Mouse (Mus musculus) large intestine, adult 2 months (tissue): ENCODE data around the gene Artn. TPM values are rescaled to one million over a fixed set of nuclear protein-coding genes. Genes with fewer than 3 reads are reported as not detected.
A peak's percentile ranks its signal among the peaks of the same experiment; 100 is the strongest.

Source experiments
- DNase-seq: peaks from one replicate; pipeline ENCODE4 v3.0.0-alpha.2; 2012; ENCODE audit warnings: low read depth, low spot score
- WGBS: fragments of 180-500 bp; shearing (Covaris S2); methylation state at CpG from one replicate; pipeline ENCODE4 v1.1.7; 2018; 5-methylcytosine and 5-hydroxymethylcytosine counted together
- polyA plus RNA-seq: library from polyadenylated mRNA; depleted of rRNA; stranded (reverse); fragments of >200 nt; gene quantifications from 2 replicates; pipeline ENCODE4 v1.2.3, GENCODE M21; 2012

Gene Artn
- polyA plus RNA-seq, 1 experiment = 1.2 TPM

DNA sequence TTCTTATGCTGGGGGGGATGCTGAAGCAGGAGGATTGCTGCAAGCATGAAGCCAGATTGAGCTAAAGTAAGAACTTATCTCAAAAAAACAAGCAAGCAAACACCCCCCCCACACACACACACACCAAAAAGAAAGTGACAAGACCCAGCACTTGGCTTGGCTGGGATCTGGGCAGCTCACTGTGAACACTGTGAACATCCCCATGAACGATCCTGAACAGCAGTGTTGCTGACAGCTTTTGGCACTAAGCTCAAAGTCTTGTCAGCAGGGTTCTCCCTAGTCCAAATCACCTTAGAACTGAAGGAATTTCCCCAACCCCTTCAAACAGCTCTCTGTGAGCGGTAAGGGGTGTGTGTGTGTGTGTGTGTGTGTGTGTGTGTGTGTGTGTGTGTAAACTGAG lies 6.1 kb downstream of the Artn start:
- no peak for DNase-seq
- WGBS = 59% methylated on average over 2 of the region's 2 CpGs

DNA sequence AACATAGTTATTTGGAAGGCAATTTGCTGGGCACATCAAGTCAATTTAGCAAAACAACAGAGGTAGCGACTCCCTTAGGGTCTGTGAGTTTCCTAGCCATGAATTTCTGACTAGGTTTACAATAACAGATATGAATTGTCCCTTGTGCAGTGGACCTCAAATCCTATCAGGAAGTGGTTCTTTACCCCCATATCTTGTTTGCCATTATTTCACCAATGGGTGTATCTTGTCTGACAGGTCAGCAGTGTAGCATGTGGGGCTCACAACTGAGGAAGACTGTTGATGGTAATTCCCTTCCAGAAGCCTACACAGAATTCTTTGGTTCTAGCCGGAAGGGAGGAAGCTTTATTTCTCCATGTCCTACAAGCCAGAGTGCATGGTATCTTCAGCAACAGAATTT lies 8.2 kb downstream of the Artn start:
- WGBS = 92% methylated on average over 2 of the region's 2 CpGs
- DNase-seq = no peak

DNA sequence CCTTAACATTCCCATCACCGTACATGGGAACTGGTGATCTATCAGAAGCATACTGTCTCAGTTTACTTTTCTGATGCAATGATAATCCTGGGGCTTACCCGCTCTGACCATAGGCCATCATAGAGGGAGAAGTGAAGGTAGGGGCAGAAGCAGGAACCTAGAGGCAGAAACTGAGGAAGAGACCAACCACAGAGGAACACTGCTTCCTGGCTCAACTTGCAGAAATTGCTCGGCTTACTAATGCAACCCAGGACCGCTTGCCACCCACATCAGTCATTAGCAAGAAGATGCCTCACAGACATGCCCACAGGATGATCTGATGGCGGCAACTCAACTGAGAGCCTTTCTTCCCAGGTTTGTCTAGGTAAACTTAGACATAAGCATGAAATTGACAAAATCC lies 10.8 kb downstream of the Artn start:
- DNase-seq = no peak
- 84% methylated on average over 5 of the region's 5 CpGs for WGBS

DNA sequence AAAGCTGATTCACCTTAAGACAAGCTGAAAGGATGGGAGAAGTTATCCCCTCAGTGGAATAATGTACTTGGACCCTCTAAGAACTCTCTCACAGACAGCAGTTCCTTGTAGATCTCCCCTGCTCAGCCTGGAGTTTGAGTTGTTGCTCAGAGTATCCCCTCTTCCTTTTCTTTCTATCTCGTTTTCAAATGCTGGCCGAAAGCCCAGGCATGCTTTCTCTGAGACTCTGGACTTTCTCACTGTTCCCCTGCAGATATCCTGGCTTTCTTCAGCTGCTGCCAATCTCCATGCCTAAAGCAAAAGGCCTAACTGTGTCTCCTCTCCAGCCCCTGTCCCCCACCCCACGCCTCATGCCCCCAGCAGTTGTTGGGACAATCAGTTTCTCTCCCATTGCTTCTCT lies 11.3 kb downstream of the Artn start:
- DNase-seq = no peak
- 43% methylated on average over 3 of the region's 3 CpGs for WGBS

DNA sequence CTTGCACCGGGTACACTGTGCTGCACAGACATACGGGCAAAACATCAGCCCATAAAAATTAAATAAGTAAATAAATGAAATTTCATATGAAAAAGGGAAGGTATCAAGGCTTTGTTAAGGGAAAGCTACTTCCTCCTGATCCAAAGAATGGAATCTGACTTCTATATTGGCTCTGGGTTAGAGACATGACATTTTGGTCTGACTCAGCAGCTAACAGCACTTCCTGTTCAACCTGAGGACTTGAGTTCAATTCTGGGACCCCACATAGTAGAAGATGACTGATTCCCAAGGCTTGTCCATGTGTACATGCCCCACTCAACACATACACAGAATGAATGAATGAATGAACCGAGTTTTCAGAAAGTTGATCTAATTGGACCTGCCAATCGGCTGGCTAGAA lies 11.7 kb downstream of the Artn start:
- WGBS = 75% methylated on average over 4 of the region's 4 CpGs
- DNase-seq = no peak

DNA sequence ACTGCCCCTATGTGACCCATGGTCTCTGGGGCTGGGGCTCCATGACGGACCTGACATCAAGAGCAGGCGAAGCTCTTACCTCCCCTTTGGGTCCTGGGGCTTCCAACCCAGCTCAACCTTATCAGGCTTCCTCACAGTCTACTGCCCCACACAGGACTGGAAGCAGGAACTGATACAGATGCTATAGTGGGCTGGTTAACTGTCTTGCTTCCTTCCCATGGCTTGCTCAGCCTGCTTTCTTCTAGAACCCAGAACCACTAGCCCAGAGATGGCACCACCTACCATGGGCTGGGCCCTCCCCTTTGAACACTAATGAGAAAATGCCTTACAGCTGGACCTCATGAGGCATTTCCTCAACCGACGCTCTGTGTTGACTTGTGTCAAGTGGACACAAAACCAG lies 12.2 kb downstream of the Artn start:
- 81% methylated on average over 4 of the region's 4 CpGs for WGBS
- DNase-seq = no peak

DNA sequence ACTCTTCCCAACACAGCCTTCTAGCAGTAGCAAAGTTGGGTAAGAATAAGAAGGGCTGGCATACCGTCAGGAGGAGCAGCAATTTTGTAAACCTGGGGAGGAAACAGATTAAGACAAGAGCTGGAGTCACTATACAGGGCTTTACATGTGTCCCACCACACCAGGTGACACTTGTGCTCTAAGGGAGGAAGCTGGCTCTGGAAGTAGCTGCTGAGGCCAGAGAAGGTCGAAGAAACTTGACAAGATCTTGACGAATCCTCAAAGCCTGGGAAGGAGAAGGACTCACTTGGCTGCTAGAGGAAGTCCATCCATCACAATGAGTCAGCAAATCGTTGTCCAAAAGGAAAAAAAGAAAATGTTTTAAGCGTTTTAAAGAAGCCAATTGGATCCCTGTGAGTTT lies 13.2 kb downstream of the Artn start:
- no peak for DNase-seq
- WGBS = 69% methylated on average over 5 of the region's 5 CpGs

DNA sequence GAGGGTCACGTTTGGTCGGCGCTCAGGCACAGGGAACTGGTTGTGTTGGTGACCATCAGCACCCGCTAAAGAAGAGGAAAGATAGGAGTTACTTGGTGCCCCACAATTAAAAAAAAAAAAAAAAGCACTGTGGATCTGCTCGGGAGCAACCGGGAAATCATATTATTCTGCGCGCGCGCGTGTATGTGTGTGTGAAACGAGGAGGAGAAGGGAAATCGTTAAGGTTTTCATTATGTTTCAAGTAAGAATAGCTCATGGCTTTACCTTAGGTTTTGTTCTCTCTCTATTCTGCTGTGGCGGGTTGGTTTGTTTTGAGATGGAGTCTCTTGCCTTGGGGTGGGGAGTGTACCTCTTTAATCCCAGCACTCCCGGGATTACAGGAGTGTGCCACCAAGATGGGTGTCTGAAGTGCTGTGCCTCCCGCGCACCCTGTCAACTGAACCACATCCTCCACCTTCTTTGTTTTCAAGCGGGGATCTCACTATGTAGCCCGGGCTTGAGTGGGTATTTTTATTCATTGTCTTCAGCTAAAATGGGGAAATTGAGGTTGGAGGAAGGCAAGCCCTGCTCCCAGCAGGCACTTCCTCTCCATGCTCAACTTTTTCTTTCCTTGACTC lies 14.0 kb downstream of the Artn start:
- DNase-seq = no peak
- 1% methylated on average over 19 of the region's 19 CpGs for WGBS

DNA sequence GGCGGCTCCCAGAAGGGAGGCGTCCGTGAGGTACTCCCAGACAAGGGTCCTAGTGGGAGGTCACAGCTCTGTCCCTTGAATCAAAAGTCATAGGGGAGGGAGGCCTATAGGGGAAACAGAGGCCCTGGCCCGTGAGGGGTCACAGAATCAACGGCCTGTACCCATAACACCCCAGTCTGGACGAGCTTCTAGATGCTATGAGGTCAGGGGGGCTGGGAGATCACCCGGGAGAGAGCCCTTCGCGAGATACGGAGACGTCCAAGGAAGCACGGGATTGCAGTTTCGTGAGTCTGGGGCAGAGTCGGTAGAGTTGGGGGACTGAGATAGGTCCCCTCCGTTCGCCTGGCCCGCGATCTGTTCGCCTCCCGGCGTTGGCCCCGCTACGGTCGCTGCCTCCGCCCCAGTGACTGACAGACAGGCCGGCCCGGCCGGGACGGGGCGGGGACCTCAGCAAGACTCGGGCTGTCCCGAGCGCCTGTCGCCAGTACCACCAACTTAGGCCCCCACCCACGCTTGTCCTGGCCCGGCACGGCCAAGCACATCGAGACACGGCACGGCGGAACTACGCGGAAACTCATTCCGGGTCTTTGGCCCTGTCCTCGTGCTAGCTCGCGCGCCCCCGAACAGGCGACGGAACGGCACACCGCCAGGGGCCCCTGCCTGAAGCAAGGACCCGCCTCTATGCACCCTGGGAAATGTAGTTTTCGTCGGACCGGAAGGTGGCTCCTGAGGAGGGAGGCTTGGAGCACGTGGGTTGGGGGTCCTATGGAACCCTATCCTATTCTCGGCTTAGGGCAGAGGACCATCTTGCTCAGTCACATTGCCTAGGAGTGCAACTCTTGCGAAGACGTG lies 14.7 kb downstream of the Artn start, which contains the start of gene Ipo13:
Gene Ipo13 (minus strand): TSS at position 409 of the 852 bp plus-strand sequence.
- under 1% methylated on average over 61 of the region's 61 CpGs for WGBS
- DNase-seq = peak; percentile 88

DNA sequence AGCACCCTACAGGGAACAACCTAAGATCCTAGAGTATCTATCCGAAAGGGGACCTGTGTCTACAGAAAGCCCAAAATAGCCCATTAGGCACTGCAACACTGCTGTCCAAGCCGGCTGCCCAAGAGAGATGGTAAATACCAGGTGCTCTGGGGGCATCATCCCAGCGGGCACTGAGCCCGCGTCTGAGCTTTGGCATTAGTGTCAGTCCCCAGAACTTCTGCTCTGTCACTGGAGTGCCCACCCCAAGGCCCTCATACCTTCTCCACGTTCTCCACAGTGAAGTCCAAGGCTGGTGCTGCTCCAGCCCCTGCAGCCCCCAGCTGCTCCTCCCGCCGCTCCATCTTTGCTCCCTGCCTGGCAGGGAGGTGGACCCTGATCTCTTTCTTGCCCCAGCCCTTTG lies 15.5 kb downstream of the Artn start:
- no peak for DNase-seq
- 7% methylated on average over 8 of the region's 8 CpGs for WGBS

DNA sequence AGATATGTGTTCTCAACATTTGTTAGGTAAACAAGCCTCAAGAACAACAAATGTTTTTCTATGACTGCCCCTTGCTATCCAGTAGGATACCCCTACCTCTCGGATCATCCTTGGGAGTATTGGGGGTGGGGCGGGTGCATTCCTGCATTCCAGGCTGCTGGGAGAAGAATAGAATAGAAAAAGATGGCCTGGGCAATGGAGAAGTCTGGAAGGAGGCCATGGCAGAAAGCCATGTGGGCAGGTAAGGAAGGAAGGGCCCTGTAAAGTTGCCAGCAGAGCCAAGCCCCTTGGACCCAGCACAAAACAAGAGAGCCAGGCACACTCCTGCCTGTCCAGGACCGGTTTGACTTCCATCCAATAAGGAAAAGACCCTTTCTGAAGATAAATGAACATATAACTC lies 16.1 kb downstream of the Artn start:
- WGBS = 20% methylated on average over 3 of the region's 3 CpGs
- DNase-seq = no peak

DNA sequence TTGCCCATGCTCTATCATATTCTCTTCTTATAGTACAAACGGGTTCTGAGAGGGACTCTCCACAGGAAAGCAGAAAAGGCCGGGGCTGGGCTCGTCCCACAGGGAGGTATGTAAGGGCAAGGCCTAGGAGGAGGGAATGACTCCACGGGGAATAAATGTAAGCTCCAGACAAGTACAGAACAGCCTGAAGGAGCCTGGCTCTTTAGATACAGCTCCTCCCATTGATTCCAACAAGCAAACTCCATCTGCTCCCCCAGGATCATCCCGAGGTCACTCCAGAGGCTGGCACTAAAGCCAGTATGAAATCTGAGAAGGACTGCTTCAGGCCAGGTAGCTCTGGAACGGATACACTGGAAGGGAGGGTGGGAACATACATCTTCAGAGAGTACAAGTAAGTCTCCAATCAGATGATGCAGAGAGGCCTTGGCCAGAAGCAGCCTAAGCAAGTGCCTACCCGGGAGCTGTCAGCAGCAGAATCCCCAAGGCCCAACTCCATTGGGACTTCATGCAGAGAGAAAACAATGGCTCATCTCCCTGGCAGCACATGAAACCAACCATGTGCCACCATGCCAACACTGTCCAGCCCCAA lies 16.8 kb downstream of the Artn start:
- DNase-seq = no peak
- WGBS = 70% methylated on average over 7 of the region's 7 CpGs

DNA sequence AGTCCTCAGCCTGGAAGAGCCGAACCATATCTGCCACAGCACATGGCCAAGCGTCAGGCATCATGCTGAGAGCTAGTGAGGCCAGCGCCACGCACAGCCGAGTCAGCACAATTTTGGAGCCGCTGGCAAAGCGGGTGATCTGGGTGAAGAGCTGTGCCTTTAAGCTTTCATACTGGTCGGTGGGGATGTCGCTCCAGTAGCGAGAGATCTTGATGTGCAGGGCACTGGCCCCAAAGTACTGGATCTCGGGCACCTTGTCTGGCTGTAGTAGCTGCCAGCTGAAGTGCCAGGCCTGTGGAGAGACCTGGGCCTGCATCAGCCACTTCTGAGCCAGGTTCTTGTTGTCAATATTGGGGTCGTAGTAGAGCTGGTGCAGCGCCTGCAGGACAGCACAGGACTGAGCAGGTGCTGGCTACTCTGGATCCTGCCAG lies 17.4 kb downstream of the Artn start:
- WGBS = 97% methylated on average over 13 of the region's 13 CpGs
- no peak for DNase-seq

DNA sequence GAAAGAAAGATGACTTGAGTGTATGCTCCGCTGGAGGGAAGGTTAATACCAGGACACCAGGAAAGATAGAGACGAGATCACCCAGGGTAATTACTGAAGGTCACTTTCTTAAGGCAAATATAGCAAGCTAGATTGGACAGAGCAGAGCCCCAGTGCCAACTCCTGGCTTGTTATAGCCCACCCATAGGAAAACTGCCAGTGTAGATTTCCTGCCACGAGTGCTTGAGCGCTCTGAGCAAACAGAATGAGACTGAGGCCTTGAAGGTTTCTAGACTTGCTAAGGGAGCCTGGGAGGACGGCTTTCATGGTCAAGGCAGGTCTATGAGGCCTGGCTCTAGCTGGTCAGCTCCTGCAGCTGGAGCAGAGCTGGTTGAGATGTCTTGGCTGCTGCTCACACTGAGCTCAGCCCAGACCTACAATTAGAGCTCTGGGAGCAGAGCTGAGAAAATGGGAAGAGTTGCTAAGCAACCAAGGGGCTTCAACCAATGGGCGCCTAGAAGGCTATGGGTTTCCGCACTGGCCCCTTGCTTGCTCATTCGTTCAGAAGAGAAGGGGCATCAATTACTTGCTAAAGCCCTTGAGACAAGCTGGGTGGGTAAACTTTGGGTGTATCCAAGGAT lies 20.6 kb downstream of the Artn start:
- WGBS = 81% methylated on average over 8 of the region's 8 CpGs
- DNase-seq = no peak

DNA sequence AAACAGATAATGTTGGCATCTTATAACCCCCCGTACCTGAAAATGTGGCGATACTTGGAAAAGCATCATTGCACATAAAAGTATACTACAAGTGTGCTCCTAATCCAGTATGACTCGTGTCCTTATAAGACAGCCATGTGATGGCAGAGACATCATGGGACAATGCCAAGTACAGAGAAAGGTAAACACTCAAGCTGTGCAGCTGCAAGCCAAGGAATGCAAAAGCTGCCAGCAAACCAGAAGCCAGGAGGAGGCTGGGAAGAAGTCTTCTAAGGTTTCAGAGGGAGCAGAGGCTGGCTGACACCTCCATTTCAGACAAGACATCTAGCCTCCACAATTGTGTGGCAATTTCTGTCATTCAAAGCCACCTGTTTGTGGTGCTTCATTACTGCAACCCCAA lies 23.4 kb downstream of the Artn start:
- WGBS = 38% methylated on average over 3 of the region's 3 CpGs

DNA sequence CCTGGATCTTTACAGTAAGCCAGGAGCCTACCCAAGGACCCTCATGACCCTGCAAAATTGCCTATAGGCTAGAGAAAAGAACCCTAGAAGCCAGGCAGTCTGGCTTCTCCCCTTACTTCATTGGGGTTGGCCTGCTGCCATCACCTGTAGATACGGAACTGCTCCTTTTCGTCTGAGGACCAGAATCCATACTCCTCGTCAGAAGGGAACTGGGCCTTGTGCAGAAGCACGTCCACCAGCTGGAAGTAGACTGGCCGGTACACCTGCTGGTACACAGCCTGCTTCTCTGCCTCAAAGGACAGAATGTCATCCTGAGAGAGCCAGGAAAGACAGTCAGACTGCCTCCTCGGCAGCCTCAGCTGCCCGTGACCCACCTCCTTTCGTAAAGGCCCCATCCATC lies 24.8 kb downstream of the Artn start:
- DNase-seq = no peak
- WGBS = 88% methylated on average over 8 of the region's 8 CpGs

More for the DNA sequence above, 23.4 kb downstream of the Artn start:
- DNase-seq = no peak

DNA sequence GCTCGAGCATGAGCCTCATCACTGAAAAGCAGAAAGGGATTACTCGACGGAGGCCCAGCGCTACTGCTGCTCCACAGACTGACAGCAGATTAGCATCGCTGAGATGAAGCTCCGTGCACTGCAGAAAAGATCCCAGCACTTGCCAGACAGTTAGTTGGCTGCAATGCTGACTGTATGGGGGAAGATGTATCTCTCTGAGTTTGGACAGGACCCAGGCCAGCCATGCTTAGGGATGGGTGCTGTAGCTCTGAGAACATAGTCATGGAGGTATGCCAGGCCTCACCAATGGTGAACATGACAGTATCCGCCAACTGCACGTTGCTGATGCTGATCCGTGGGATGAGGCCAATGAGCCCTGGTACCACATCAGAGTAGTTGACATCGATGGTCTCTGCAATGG lies 25.5 kb downstream of the Artn start:
- DNase-seq = no peak

DNA sequence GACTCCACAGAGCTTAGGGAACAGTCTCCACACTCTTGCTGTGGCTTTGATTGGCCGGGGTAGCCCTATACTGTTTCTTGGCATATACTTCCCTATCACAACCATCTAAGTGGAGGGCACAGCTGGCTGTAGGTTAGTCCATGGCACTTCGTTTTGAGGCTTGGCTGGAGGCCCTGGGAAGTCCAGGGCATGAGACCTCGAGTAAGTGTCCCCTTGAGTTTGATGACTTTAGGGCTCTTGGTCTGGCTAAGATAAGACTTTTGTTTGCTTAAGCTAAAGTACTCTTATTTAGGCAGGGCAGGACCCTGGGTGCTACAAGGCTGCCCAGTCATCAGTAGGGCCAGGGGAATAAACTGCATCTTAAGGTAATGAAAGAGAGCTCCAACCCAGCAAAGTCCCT lies 31.5 kb downstream of the Artn start:
- no peak for DNase-seq
- 44% methylated on average over 3 of the region's 3 CpGs for WGBS

More for the DNA sequence above, 25.5 kb downstream of the Artn start:
- WGBS = 90% methylated on average over 10 of the region's 10 CpGs

DNA sequence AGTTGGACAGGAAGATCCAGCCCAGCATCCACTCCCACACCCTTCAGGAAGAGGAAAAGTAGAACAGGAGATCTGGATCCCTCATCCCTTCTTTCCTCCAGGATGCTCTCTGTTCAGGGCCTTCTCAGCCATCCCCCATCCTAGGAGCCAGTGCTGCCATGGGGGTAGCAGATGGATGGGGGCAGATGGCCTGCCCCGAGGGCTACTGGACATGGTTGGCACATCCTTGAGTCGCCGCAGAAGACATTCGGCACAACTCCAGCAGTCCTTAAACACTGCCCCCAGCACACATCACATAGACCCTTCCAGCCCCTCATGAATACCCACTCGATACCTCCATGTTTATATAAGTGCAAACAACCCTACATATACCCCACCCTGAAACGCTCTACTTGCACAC lies 33.5 kb downstream of the Artn start:
- 97% methylated on average over 6 of the region's 6 CpGs for WGBS
- DNase-seq = no peak

DNA sequence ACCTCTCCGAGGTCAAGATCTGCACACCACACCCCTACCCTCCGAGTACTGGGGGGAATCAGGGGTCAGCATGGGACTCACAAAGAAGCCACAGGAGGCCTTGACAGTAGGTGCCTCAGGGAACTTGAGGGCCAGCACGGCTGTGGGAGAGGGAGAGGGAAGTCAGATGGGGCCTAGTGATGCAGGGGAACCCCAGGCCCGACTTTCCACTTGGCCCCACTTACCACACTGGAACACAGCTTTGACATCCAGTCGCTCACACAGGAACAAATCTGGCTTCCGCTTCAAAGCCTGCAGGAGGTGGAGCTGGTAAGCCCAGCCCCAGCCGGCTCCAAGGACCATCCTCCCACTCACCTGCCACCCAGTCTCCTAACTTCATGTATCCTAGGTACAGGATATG lies 34.2 kb downstream of the Artn start:
- WGBS = 87% methylated on average over 7 of the region's 7 CpGs
- DNase-seq = no peak
